Mouse (Mus musculus) heart, embryonic 11.5 days (tissue): ENCODE measurements around the gene BC030867. TPM values are rescaled to one million over a fixed set of nuclear protein-coding genes. Genes with fewer than 3 reads are reported as not detected.

Source experiments
- ATAC-seq: fragments of 200-750 bp; cut with Nextera tagmentation; replicated peaks from 2 replicates; pipeline ENCODE4 v1.8.0; 2017; ENCODE audit warnings: moderate library complexity; ENCODE audit not compliant: insufficient number of reproducible peaks, low FRiP score, low TSS enrichment
- H3K27ac ChIP-seq: fragments of 300-500 bp; sonication (generic); 2 replicates; pipeline ENCODE4 v1.5.1; 2014; ENCODE audit warnings: mild to moderate bottlenecking, low read depth, low read length
- H3K27me3 ChIP-seq: fragments of 300-500 bp; sonication (generic); 2 replicates; pipeline ENCODE4 v1.6.1; 2014; ENCODE audit warnings: mild to moderate bottlenecking, low read length, mixed read lengths; ENCODE audit not compliant: control insufficient read depth, insufficient read depth
- H3K36me3 ChIP-seq: fragments of 300-500 bp; sonication (generic); 2 replicates; pipeline ENCODE4 v1.6.1; 2014; ENCODE audit warnings: mild to moderate bottlenecking, low read length, moderate library complexity, mixed read lengths; ENCODE audit not compliant: control insufficient read depth, insufficient read depth
- H3K4me1 ChIP-seq: fragments of 300-500 bp; sonication (generic); 2 replicates; pipeline ENCODE4 v1.6.1; 2014; ENCODE audit warnings: low read length; ENCODE audit not compliant: control insufficient read depth, insufficient read depth
- H3K4me2 ChIP-seq: fragments of 300-500 bp; sonication (generic); 2 replicates; pipeline ENCODE4 v1.6.1; 2014; ENCODE audit warnings: mild to moderate bottlenecking, moderate library complexity
- H3K4me3 ChIP-seq: fragments of 300-500 bp; sonication (generic); 2 replicates; pipeline ENCODE4 v1.5.1; 2014; ENCODE audit warnings: low read depth, low read length
- H3K9ac ChIP-seq: fragments of 300-500 bp; sonication (generic); 2 replicates; pipeline ENCODE4 v1.6.1; 2014; ENCODE audit warnings: mild to moderate bottlenecking, low read depth, low read length, moderate library complexity
- H3K9me3 ChIP-seq: fragments of 300-500 bp; sonication (generic); replicated peaks from 2 replicates; pipeline ENCODE4 v1.6.1; 2016; ENCODE audit warnings: low read length; ENCODE audit not compliant: control insufficient read depth
- WGBS: fragments of 180-500 bp; shearing (Covaris S2); extraction: QIAGEN DNeasy Blood & Tissue Kit; methylation state at CpG from one replicate; pipeline ENCODE4 v1.1.7; 2014; ENCODE audit not compliant: insufficient replicate concordance; 5-methylcytosine and 5-hydroxymethylcytosine counted together
- polyA plus RNA-seq: library from polyadenylated mRNA; unstranded; fragments of >200 nt; fragmentation: Nextera tagmentation; extraction: Ambion mirVana; gene quantifications from 2 replicates; pipeline ENCODE4 v1.2.1, GENCODE M21; 2014

Gene BC030867
- polyA plus RNA-seq, 1 experiment from 2014 or later = 13.2 TPM

- WGBS = 0% methylated on average over 10 of the region's 10 CpGs
- Histone ChIP-seq H3K36me3 (no peaks in the 10 kb centered on the region), H3K27me3 (no peaks in the 10 kb centered on the region)
Measured at GRCm38 (mm10) chr11:102218783-102219182, 29.9 kb upstream of the BC030867 start.

DNA sequence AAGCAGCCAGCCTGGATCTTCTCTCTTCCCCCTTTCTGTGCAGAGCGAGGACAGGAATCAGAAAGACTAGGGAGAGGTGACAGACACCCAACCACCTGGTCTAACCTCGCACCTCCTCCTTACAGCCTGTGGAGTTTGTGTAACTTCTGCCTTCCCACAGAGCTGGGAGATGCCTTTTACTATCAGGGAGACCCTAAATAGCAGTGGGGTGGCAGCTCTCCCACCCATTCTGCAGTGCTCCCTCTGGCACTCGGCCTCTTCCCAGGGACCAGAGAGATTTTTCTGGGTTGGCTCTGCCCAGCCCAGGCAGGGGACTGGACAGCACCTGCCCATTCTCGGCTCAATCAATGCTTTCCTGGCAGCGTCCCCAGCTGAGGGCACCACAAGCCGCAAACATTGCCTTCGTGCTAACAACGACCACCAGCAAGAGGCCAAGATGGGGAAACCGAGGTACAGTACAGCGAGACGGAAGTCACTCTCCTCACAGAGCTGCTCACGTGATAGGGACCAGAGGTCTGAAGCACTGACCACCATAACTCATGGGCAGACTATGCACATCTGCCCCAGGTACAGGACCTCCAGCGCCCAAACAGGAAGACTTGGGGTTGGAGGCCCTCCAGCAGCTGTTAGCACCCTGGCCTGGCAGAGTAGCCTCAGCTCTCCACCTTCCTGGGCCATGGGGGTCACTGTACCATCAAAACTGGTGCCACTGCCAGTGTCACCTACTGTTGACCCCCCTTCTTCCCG lies 29.3 kb upstream of the BC030867 start:
- H3K27ac ChIP-seq = peak overlapping the region; percentile 86

More at GRCm38 (mm10) chr11:102218783-102219182, 29.9 kb upstream of the BC030867 start:
- Histone ChIP-seq H3K9me3 (no peaks in the 10 kb centered on the region), H3K27ac (peak overlapping the region; percentile 86), H3K4me1 (peaks cover 90% of the 10 kb centered on the region), H3K9ac (peak overlapping the region; percentile 83), H3K4me3 (peak overlapping the region; percentile 66), H3K4me2 (peak overlapping the region; percentile 79)
- ATAC-seq = peak; percentile 77

DNA sequence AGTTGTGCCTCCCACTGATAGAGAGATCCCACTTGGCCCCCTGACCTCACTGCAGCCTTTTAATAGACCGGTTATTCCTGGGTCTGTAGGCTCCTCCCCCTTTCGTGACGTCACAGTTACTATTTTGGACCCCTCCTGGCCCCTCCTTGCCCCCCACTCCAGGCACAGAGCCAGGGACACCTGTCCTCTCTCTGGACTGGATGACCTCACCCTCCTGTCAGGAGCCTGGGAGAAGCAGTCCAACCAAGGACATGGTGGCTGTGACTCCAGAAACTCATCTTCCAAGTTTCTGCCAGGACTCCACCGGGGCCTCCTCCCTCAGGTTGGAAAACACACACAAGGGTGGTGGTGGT lies 28.7 kb upstream of the BC030867 start:
- Histone ChIP-seq H3K9ac (no peak overlapping the region), H3K27ac (peak overlapping the region; percentile 86), H3K27me3 (no peaks in the 10 kb centered on the region), H3K4me3 (no peak overlapping the region), H3K36me3 (no peaks in the 10 kb centered on the region), H3K4me2 (peak overlapping the region; percentile 17), H3K4me1 (peaks cover 88% of the 10 kb centered on the region), H3K9me3 (no peaks in the 10 kb centered on the region)
- 34% methylated on average over 4 of the region's 4 CpGs for WGBS
- ATAC-seq = peak; percentile 27; the same call in 1 of the 2 replicates

More for the DNA sequence above, 29.3 kb upstream of the BC030867 start:
- H3K4me2 ChIP-seq = peak overlapping the region; percentile 79
- ATAC-seq = no peak
- H3K4me1 ChIP-seq = peaks cover 88% of the 10 kb centered on the region
- no peaks in the 10 kb centered on the region for H3K36me3 ChIP-seq
- H3K4me3 ChIP-seq = peak overlapping the region; percentile 66
- WGBS = 45% methylated on average over 14 of the region's 14 CpGs
- peak overlapping the region; percentile 83; the same call in 1 of the 2 replicates for H3K9ac ChIP-seq
- no peaks in the 10 kb centered on the region for H3K9me3 ChIP-seq
- H3K27me3 ChIP-seq = no peaks in the 10 kb centered on the region

GRCm38 (mm10) chr11:102220451-102220850 lies 28.2 kb upstream of the BC030867 start:
- H3K4me2 ChIP-seq = peak overlapping the region; percentile 17
- no peaks in the 10 kb centered on the region for H3K27me3 ChIP-seq
- no peaks in the 10 kb centered on the region for H3K36me3 ChIP-seq
- H3K4me3 ChIP-seq = no peak overlapping the region
- peaks cover 88% of the 10 kb centered on the region for H3K4me1 ChIP-seq
- no peak for ATAC-seq
- no peak overlapping the region for H3K9ac ChIP-seq
- H3K9me3 ChIP-seq = no peaks in the 10 kb centered on the region
- peak overlapping the region; percentile 86 for H3K27ac ChIP-seq
- WGBS = 43% methylated on average over 6 of the region's 6 CpGs

DNA sequence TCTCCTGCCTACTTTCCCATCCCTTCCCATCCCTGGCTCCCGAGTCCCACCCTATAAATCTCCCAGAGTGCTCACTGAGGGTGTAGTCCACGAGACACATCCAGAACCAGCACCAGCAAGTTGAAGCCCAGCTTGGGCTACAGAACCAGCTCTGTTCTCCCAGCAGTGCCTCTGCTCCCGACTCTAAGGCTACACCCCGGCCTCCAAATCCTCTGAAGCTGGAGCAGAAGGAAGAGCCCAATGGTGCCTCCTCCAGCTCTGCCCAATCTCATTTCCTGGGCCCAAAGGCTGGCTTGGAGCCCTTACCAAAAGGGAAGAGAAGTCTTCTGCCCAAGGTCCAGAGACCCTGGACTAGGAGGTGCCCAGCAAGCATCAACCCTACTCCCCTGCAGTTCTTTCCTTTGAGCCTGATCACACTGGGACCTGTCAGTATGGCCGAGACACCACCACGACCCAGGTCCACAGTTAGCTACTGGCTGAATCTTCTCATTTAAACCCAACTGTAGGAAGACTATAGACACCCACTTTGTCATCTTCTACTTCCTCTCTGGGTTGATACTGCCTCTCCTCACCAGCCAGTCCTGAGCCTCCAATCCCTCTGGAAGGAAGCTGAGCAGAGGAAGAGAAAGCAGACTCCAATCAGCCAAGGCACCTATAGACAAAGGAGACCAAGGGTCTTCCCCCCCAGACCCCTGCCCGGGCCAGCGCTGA lies 27.3 kb upstream of the BC030867 start:
- H3K4me2 ChIP-seq = no peak overlapping the region
- peaks cover 88% of the 10 kb centered on the region for H3K4me1 ChIP-seq
- no peak overlapping the region for H3K4me3 ChIP-seq
- H3K9ac ChIP-seq = no peak overlapping the region
- H3K9me3 ChIP-seq = no peaks in the 10 kb centered on the region
- no peak overlapping the region for H3K27ac ChIP-seq
- H3K36me3 ChIP-seq = no peaks in the 10 kb centered on the region
- no peaks in the 10 kb centered on the region for H3K27me3 ChIP-seq
- WGBS = 83% methylated on average over 8 of the region's 8 CpGs
- no peak for ATAC-seq

GRCm38 (mm10) chr11:102221954-102222351 lies 26.7 kb upstream of the BC030867 start:
- no peak for ATAC-seq
- H3K4me1 ChIP-seq = peaks cover 89% of the 10 kb centered on the region
- H3K9me3 ChIP-seq = no peaks in the 10 kb centered on the region
- no peak overlapping the region for H3K9ac ChIP-seq
- no peak overlapping the region for H3K4me2 ChIP-seq
- H3K36me3 ChIP-seq = no peaks in the 10 kb centered on the region
- H3K27ac ChIP-seq = no peak overlapping the region
- no peaks in the 10 kb centered on the region for H3K27me3 ChIP-seq
- H3K4me3 ChIP-seq = no peak overlapping the region
- WGBS = 70% methylated on average over 8 of the region's 8 CpGs

DNA sequence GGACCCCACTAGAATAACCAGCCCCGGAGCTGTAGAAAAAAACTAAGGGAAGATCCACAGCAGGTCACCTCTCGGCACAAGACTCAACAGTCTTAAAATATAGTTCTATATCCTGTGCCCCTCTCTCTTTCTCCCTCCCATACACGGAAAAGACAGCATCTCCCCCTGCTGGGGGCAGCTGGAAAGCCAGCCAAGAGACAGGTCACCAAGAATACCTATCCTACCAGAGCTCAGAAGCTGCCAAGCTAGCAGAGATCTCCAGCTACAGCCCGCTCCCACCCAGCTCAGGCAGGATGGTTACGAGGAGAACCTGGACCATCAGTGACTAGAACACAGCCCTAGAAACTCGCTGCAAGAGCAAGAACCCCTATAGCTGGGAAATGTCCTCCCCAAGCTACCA lies 25.5 kb upstream of the BC030867 start:
- no peaks in the 10 kb centered on the region for H3K9me3 ChIP-seq
- no peaks in the 10 kb centered on the region for H3K36me3 ChIP-seq
- H3K27ac ChIP-seq = 0 out of 2 replicates have a peak overlapping the region, but pooled peaks have one; percentile 16
- H3K9ac ChIP-seq = peak overlapping the region; percentile 12; the same call in 1 of the 2 replicates
- H3K27me3 ChIP-seq = no peaks in the 10 kb centered on the region
- H3K4me3 ChIP-seq = no peak overlapping the region
- H3K4me2 ChIP-seq = 0 out of 2 replicates have a peak overlapping the region, but pooled peaks have one; percentile 7
- peaks cover 90% of the 10 kb centered on the region for H3K4me1 ChIP-seq
- WGBS = 29% methylated on average over 6 of the region's 6 CpGs
- ATAC-seq = no peak

GRCm38 (mm10) chr11:102224686-102225085 lies 24.0 kb upstream of the BC030867 start:
- no peaks in the 10 kb centered on the region for H3K9me3 ChIP-seq
- H3K27ac ChIP-seq = no peak overlapping the region
- H3K4me3 ChIP-seq = peak overlapping the region; percentile 25
- no peaks in the 10 kb centered on the region for H3K36me3 ChIP-seq
- no peak for ATAC-seq
- H3K4me1 ChIP-seq = peaks cover 90% of the 10 kb centered on the region
- H3K9ac ChIP-seq = peak overlapping the region; percentile 58
- H3K4me2 ChIP-seq = peak overlapping the region; percentile 67
- 2% methylated on average over 22 of the region's 22 CpGs for WGBS
- no peaks in the 10 kb centered on the region for H3K27me3 ChIP-seq
